Mouse (Mus musculus) brain, embryonic 14.5 days (tissue): Measurements from ENCODE around the gene Aldh1a2. TPM values are rescaled to one million over a fixed set of nuclear protein-coding genes. Genes with fewer than 3 reads are reported as not detected.

Experiments
- DNase-seq: peaks from one replicate; pipeline ENCODE4 v3.0.0-alpha.2; 2011; ENCODE audit warnings: low read depth
- CTCF ChIP-seq: fragments of 200-500 bp; IDR thresholded peaks from 2 replicates; pipeline ENCODE4 v1.5.1; 2012; ENCODE audit warnings: inconsistent platforms, mild to moderate bottlenecking, moderate library complexity, borderline replicate concordance; ENCODE audit not compliant: insufficient read depth, insufficient read length; ENCODE audit errors: extremely low read depth
- POLR2A ChIP-seq: fragments of 200-500 bp; IDR thresholded peaks from 2 replicates; pipeline ENCODE4 v1.6.1; 2012; ENCODE audit warnings: mild to moderate bottlenecking, inconsistent platforms, borderline replicate concordance; ENCODE audit not compliant: poor library complexity, insufficient read depth, insufficient read length, severe bottlenecking; ENCODE audit errors: extremely low read depth
- polyA plus RNA-seq: library from polyadenylated mRNA; depleted of rRNA; stranded (reverse); fragments of >200 nt; gene quantifications from 2 replicates; pipeline ENCODE4 v1.2.3, GENCODE M21; 2012

Aldh1a2 gene
- polyA plus RNA-seq, 1 experiment: 11.6 TPM

- TF ChIP-seq POLR2A (no peak), CTCF (no peak)
- DNase-seq: no peak
These were observed 88.0 kb downstream of the Aldh1a2 start for GRCm38 (mm10) chr9:71303594-71303993.

DNA sequence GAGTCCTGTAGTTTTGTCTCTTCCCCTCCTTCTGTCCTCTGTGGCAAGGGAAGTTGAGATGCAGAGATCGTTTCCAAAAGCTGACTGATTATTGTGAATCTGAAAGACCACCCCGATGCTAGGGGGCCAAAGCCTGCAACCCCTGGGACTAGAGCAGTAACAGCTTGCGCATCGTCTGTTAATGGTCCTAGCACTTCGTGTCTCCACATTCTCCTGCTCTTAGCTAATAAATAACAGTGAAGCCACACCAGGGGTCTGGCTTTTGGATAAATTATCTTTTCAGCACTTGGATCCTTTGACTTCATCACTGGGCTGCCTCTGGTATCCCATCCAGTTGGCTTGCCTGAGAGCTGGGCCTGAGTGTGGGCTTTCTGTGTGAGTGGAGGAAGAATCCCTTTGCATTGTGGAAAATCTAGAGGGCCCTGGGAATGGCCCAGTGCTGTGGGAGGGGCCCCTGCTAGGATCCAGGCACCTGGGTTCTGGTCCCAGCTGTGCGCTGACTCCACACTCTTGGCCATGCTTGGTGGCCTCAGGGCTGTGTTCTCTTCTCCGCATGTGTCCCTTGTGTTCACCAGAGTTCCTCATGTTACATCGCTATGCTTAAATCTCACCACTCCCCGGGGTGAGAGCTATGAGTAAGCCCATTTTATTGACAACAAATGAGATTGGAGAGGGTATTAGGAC, 91.7 kb downstream of the Aldh1a2 start:
- DNase-seq: no peak
- TF ChIP-seq CTCF (no peak), POLR2A (no peak)

DNA sequence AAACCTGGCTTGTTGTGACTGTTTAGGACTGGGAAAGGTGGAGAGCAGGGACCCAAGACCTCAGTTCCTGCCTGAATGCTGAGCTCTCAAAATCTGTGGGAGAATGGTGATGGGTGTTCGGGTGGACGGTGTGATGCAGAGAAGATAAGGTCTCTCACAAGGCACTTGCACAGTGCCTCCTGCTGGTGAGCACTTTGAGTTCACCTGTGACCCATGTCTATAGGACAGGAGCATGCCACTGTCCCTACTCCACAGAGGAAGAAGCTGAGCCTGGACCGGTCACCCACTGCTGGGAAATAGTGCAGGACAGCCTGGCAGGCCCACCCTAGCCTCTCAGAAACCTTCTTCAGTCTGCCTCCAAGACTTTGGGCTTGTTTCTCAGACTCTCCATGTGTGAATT, 100.4 kb downstream of the Aldh1a2 start:
- TF ChIP-seq POLR2A (no peak), CTCF (no peak; the same call in 1 of the 2 replicates)
- DNase-seq: no peak

GRCm38 (mm10) chr9:71317096-71317920, 101.7 kb downstream of the Aldh1a2 start:
- TF ChIP-seq POLR2A (no peak), CTCF (no peak)
- DNase-seq: no peak

DNA sequence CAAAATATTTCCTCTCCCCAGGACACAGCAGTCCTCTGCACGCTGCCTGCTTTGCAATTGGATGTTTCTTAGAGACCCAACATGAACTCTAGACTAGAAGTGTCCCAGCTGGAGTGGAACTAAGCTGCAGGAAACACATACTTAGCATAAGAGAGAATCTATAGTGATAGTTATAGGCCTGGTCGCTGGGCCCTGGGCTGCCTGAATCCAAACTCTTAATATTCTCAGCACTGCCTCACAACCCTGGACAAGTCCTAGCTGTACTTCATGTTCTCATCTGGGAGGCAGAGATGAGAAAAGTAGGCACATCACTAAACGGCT, 102.3 kb downstream of the Aldh1a2 start:
- TF ChIP-seq POLR2A: no peak
- TF ChIP-seq CTCF: no peak

GRCm38 (mm10) chr9:71319776-71320175, 104.2 kb downstream of the Aldh1a2 start:
- no peak for DNase-seq

More for the DNA sequence above, 102.3 kb downstream of the Aldh1a2 start:
- DNase-seq: no peak

DNA sequence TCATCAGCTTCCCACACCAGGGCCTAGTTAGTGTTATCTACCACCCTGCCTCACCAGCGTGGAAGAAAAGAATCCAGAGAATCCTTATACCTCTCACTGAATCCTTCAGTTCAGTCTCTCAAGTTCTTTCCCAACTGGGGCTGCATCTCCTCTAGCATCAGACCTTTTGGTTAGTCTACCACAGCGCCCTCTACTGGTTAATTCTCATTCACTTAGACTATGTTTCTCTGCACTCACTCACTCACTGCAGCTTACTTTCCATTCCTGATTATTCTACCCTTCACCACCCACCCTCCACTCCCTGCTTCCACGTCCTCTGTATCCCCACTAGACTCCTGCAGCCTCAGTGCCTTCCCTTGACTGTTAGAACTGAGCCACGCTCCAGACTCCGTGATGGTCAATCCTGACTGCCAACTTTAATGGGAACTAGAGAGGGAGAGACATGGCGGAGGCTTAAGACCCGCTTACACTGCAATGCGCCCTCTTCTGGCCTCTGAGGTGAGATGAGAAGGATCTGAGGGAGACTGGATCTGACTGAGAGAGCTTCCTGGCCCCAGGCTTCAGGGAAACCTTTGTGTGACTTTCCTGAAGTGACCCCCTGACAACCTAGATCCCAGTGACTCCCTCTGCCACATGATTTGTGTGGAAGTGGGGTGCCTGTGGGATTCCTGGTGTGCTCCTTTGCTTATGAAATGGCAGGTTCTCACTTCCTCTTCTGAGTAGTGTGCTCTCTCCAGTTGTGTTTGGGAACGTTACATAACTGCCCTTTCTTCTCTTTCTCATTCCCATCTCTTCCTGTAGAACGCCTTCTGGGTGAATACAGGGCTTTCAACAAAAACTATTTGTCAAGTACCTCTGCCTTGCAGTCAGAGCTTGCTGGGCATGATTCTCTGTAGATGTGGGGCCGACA, 104.9 kb downstream of the Aldh1a2 start:
- DNase-seq: peak; percentile 8
- 0 out of 2 replicates have a peak, but pooled peaks have one; percentile 7 for TF ChIP-seq CTCF
- no peak for TF ChIP-seq POLR2A

More at GRCm38 (mm10) chr9:71319776-71320175, 104.2 kb downstream of the Aldh1a2 start:
- TF ChIP-seq POLR2A (no peak), CTCF (no peak)

DNA sequence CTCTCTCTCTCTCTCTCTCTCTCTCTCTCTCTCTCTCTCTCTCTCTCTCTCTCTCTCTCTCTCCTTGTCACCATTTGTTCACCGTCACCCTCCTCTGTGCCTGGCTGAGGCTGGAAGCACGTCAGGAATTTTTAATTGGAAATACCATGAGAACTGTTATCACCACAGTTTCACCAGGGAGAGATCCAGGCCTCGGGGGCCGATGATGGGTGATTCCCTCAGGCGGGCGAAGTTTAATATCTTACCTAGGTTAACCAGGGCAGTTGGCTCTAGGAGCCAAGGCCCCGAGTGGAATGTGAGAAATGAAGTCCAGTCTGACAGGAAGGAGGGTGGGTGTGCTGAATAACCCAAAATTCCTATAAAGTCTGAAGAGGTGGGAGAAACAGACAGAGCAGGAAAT, 105.8 kb downstream of the Aldh1a2 start:
- no peak for DNase-seq
- TF ChIP-seq CTCF (no peak), POLR2A (no peak)

DNA sequence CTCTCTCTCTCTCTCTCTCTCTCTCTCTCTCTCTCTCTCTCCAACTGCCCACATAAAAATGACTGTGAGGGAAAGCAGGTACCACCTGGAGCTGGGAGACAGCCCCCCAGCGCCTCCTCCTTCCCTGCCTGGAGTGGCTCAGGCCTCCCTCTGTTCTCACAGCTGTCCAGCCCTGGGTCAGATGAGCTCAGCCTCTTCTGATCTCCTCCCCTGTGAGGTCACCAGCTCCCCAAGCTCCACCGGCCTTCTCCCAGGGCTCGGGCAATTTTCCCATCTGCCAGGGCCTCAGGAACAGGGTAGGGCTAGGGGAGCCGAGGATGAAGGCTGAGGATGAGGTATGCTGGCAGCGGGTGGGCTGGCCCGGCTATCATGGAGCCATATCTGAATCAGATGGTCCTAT, 106.3 kb downstream of the Aldh1a2 start:
- TF ChIP-seq CTCF (no peak), POLR2A (no peak)
- DNase-seq: no peak

DNA sequence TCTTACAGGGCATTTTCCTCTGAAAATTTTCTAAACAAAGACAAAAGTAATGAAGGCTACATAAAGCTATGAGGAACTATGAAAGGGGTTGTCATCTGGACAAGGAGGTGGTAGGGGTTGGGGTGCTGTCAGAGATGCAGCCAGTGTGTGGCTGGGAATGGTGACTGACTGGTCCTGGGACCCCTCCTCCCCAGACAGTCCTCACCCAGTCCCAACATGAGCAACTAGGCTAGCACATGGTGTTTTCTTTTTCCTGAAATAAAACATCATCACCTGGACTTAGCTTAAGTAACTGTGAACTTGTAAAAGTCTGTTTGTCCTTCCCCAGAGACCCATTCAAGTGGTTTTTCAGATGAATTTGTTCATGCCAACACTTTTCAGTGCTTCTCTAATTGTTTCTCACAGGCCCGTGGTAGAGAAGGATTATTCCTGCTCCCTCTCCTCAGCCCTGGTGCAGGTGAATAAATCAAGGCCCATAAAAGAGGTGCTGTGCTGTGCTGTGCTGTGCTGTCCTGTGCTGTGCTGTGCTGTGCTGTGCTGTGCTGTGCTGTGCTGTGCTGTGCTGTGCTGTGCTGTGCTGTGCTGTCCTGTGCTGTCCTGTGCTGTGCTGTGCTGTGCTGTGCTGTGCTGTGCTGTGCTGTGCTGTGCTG, 107.8 kb downstream of the Aldh1a2 start:
- TF ChIP-seq CTCF: no peak
- TF ChIP-seq POLR2A: no peak
- no peak for DNase-seq

DNA sequence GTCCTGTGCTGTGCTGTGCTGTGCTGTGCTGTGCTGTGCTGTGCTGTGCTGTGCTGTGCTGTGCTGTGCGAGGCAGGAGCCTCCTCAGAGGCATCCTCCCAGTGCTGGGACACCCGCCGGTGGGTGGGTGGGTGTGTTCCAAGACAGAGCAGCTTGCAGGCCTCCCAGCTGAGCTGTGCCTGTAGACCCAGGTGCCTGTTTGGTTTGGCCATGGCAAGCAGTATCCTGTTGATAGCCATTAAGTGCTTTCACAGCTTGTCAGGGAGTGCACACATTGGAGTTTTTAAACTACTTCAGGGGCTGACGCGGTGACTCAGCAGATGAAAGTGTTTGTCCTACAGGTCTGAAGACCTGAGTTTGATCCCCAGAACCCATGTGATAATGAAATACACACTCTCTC, 108.5 kb downstream of the Aldh1a2 start:
- no peak for DNase-seq
- TF ChIP-seq POLR2A (no peak), CTCF (no peak)

DNA sequence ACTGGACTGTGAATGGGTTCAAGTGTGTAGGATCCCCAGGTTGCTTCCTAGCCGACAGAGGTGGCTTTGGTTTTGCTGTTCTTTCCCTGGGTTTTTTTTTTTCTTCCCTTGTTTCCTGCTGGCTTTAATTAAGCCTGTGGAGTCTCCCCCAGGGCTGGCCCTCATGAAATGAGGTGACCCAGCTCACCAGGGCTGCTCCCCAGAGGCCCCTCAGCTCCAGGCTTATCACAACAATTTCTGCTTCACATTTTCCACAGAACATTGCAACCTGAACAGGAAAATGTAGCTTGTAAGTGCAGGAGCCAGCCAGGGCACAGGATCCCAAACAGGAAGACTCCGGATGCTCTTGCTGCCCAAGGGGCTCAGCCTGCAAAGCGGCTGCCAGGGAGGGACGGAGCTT, 110.7 kb downstream of the Aldh1a2 start:
- TF ChIP-seq CTCF (no peak), POLR2A (no peak)
- no peak for DNase-seq
